Comparison of ENCODE assay signal across 9 mouse cellular contexts in genomic region chr1:73538420-73538871, GRCm38 (mm10).
DNase-seq lines count a peak whose midpoint lies in the region; ATAC-seq and TF ChIP-seq lines count a peak whose summit lies in the region.
"Had no signal": no experiment of that assay in that cellular context is flagged by ENCODE, and none has a peak within 500 bp of the region (broad histone marks: within the 10 kb centered on the region; RNA-seq: fewer than 3 reads in every experiment).

No protein-coding gene starts in this region.

- TF ChIP-seq CTCF in intestine, postnatal 0 days (IDR thresholded peaks at IDR 0.05; ENCODE audit: low read depth) = no peak

- no peak for DNase-seq in lung, postnatal 36 days
- DNase-seq in forebrain, embryonic 11.5 days (ENCODE audit: low spot score) = no peak
- DNase-seq in thymus, postnatal 4 days = no peak
- no peak for DNase-seq in left cerebral cortex, adult 18-20 months (ENCODE audit: low spot score in 2 of 2)
- DNase-seq: layer of hippocampus, adult 9-11 months had no signal

- no peak overlapping the region for H3K9ac ChIP-seq in lung, embryonic 15.5 days
- no peak overlapping the region for H3K9ac ChIP-seq in forebrain, embryonic 11.5 days (ENCODE audit: low read length)
- H3K9ac ChIP-seq in kidney, embryonic 14.5 days (ENCODE audit: low read depth, low read length) = no peak overlapping the region
- no peak overlapping the region for H3K9ac ChIP-seq in neural tube, embryonic 13.5 days
- H3K9ac ChIP-seq in intestine, postnatal 0 days (ENCODE audit: low read depth, low read length) = no peak overlapping the region

- H3K4me3 ChIP-seq in lung, embryonic 15.5 days = no peak overlapping the region
- H3K4me3 ChIP-seq in forebrain, embryonic 11.5 days (ENCODE audit: low read depth, low read length) = no peak overlapping the region
- H3K4me3 ChIP-seq in kidney, embryonic 14.5 days (ENCODE audit: low read length) = no peak overlapping the region
- no peak overlapping the region for H3K4me3 ChIP-seq in neural tube, embryonic 13.5 days
- no peak overlapping the region for H3K4me3 ChIP-seq in intestine, postnatal 0 days (ENCODE audit: low read depth, low read length)

- 30% methylated on average over 2 of the region's 2 CpGs for WGBS in lung, embryonic 15.5 days
- WGBS in forebrain, embryonic 11.5 days = 49% methylated on average over 2 of the region's 2 CpGs
- WGBS in kidney, embryonic 14.5 days = 37% methylated on average over 2 of the region's 2 CpGs
- 38% methylated on average over 2 of the region's 2 CpGs for WGBS in neural tube, embryonic 13.5 days
- 36% methylated on average over 2 of the region's 2 CpGs for WGBS in intestine, postnatal 0 days

- no peaks in the 10 kb centered on the region for H3K27me3 ChIP-seq in lung, embryonic 15.5 days
- no peaks in the 10 kb centered on the region for H3K27me3 ChIP-seq in forebrain, embryonic 11.5 days (ENCODE audit: control insufficient read depth, insufficient read depth, low read length)
- H3K27me3 ChIP-seq in kidney, embryonic 14.5 days (ENCODE audit: control insufficient read depth, insufficient read depth, low read length) = no peaks in the 10 kb centered on the region
- H3K27me3 ChIP-seq in neural tube, embryonic 13.5 days = no peaks in the 10 kb centered on the region
- no peaks in the 10 kb centered on the region for H3K27me3 ChIP-seq in intestine, postnatal 0 days (replicated peaks; ENCODE audit: control insufficient read depth, insufficient read depth, low read length)

- no peaks in the 10 kb centered on the region for H3K9me3 ChIP-seq in lung, embryonic 15.5 days
- no peaks in the 10 kb centered on the region for H3K9me3 ChIP-seq in forebrain, embryonic 11.5 days (ENCODE audit: control insufficient read depth, low read length)
- H3K9me3 ChIP-seq in kidney, embryonic 14.5 days (ENCODE audit: control insufficient read depth, low read length) = no peaks in the 10 kb centered on the region
- H3K9me3 ChIP-seq in neural tube, embryonic 13.5 days = no peaks in the 10 kb centered on the region
- no peaks in the 10 kb centered on the region for H3K9me3 ChIP-seq in intestine, postnatal 0 days (ENCODE audit: control insufficient read depth)

- peak overlapping the region; percentile 26; the same call in 1 of the 2 replicates for H3K27ac ChIP-seq in lung, embryonic 15.5 days
- no peak overlapping the region for H3K27ac ChIP-seq in forebrain, embryonic 11.5 days (ENCODE audit: low read depth, low read length)
- H3K27ac ChIP-seq in kidney, embryonic 14.5 days (ENCODE audit: low read depth, low read length) = peak overlapping the region; percentile 68
- H3K27ac ChIP-seq in neural tube, embryonic 13.5 days (replicated peaks) = peak overlapping the region; percentile 65
- no peak overlapping the region for H3K27ac ChIP-seq in intestine, postnatal 0 days (ENCODE audit: low read depth, low read length)

- ATAC-seq in lung, embryonic 15.5 days (ENCODE audit: borderline replicate concordance, extremely low read depth, low FRiP score, low TSS enrichment) = peak; percentile 72; the same call in 1 of the 2 replicates
- peak; percentile 65; the same call in 1 of the 2 replicates for ATAC-seq in forebrain, embryonic 11.5 days (replicated peaks; ENCODE audit: low FRiP score)
- peak; percentile 91 for ATAC-seq in kidney, embryonic 14.5 days (ENCODE audit: low FRiP score, low TSS enrichment)
- peak; percentile 95 for ATAC-seq in neural tube, embryonic 13.5 days (ENCODE audit: low read depth)
- ATAC-seq in intestine, postnatal 0 days = no peak

- H3K4me2 ChIP-seq in lung, embryonic 15.5 days = no peak overlapping the region
- no peak overlapping the region for H3K4me2 ChIP-seq in forebrain, embryonic 11.5 days (ENCODE audit: low read depth, low read length, severe bottlenecking)
- no peak overlapping the region for H3K4me2 ChIP-seq in kidney, embryonic 14.5 days (replicated peaks; ENCODE audit: low read depth, low read length)
- H3K4me2 ChIP-seq in neural tube, embryonic 13.5 days = no peak overlapping the region
- H3K4me2 ChIP-seq in intestine, postnatal 0 days (replicated peaks; ENCODE audit: low read depth) = no peak overlapping the region

- no peaks in the 10 kb centered on the region for H3K36me3 ChIP-seq in lung, embryonic 15.5 days
- no peaks in the 10 kb centered on the region for H3K36me3 ChIP-seq in forebrain, embryonic 11.5 days (ENCODE audit: control insufficient read depth, insufficient read depth, low read length)
- H3K36me3 ChIP-seq in kidney, embryonic 14.5 days (ENCODE audit: control insufficient read depth, insufficient read depth, low read length) = no peaks in the 10 kb centered on the region
- no peaks in the 10 kb centered on the region for H3K36me3 ChIP-seq in neural tube, embryonic 13.5 days
- H3K36me3 ChIP-seq in intestine, postnatal 0 days (ENCODE audit: control insufficient read depth, insufficient read depth) = no peaks in the 10 kb centered on the region

- H3K4me1 ChIP-seq in lung, embryonic 15.5 days = peaks cover 8% of the 10 kb centered on the region; the same call in 1 of the 2 replicates
- no peaks in the 10 kb centered on the region for H3K4me1 ChIP-seq in forebrain, embryonic 11.5 days (replicated peaks; ENCODE audit: control insufficient read depth, insufficient read depth, low read length)
- peaks cover 10% of the 10 kb centered on the region; the same call in 1 of the 2 replicates for H3K4me1 ChIP-seq in kidney, embryonic 14.5 days (ENCODE audit: control insufficient read depth, insufficient read depth, low read length)
- H3K4me1 ChIP-seq in neural tube, embryonic 13.5 days (replicated peaks) = peaks cover 10% of the 10 kb centered on the region
- H3K4me1 ChIP-seq in intestine, postnatal 0 days (replicated peaks; ENCODE audit: control insufficient read depth, insufficient read depth, low read length) = no peaks in the 10 kb centered on the region

Comparison
In these comparisons a context has a peak if more than half of its experiments do, and no peak if none do; other contexts are left out.
1. H3K27ac ChIP-seq: peak in lung, embryonic 15.5 days (single experiment), kidney, embryonic 14.5 days (single experiment) and neural tube, embryonic 13.5 days (single experiment); none in forebrain, embryonic 11.5 days (single experiment) and intestine, postnatal 0 days (single experiment).